Mouse (Mus musculus): ENCODE data around the gene Kif21b. TPM values are rescaled to one million over a fixed set of nuclear protein-coding genes. Genes with fewer than 3 reads are reported as not detected.

The Kif21b gene
- polyA plus RNA-seq, 1 experiment: 28.6 TPM

DNA sequence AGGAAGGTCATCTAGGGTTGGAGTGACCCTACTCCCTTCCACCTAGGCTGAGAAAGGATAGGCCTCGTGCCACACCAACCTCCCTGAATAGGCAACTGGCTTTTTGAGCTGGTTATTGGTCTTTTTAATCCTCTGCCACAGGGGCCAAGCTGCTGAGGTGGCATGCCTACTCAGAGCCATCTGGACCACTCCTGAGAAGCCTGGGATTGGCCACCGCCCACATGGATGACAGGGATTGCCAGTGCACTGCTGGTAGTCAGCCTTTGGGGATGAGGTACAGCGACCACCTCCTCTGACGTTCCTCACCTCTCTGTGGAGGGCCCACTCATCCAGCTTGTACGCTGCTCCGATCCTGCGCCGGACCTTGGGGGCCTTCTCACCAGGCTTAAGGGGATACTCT, 94.7 kb downstream of the Kif21b start:
- Histone ChIP-seq H3K27ac (ENCODE audit: insufficient read depth, low read depth, low read length) (no peak overlapping the region), H3K4me1 (ENCODE audit: control insufficient read depth, insufficient read depth, insufficient read length, low read length) (peaks cover 44% of the 10 kb centered on the region), H3K27me3 (ENCODE audit: control insufficient read depth, insufficient read depth, low read length) (no peaks in the 10 kb centered on the region), H3K4me3 (ENCODE audit: low read depth, low read length) (no peak overlapping the region), H3K36me3 (ENCODE audit: control insufficient read depth, insufficient read depth, low read length) (peaks cover 40% of the 10 kb centered on the region)
- TF ChIP-seq POLR2A (IDR thresholded peaks at IDR 0.05; ENCODE audit: low read depth, low read length) (no peak), CTCF (IDR thresholded peaks at IDR 0.05; ENCODE audit: extremely low read depth, insufficient read length, insufficient replicate concordance, low read depth, low read length) (no peak)
- 99% methylated on average over 8 of the region's 8 CpGs for WGBS

- 76% methylated on average over 8 of the region's 8 CpGs for WGBS
- peaks cover 45% of the 10 kb centered on the region for H3K4me1 ChIP-seq (ENCODE audit: control insufficient read depth, insufficient read depth, insufficient read length, low read length)
- H3K27ac ChIP-seq (ENCODE audit: insufficient read depth, low read depth, low read length): no peak overlapping the region
- no peak overlapping the region for H3K4me3 ChIP-seq (ENCODE audit: low read depth, low read length)
- TF ChIP-seq CTCF (IDR thresholded peaks at IDR 0.05; ENCODE audit: extremely low read depth, insufficient read length, insufficient replicate concordance, low read depth, low read length): no peak
- no peak for TF ChIP-seq POLR2A (IDR thresholded peaks at IDR 0.05; ENCODE audit: low read depth, low read length)
- H3K36me3 ChIP-seq (ENCODE audit: control insufficient read depth, insufficient read depth, low read length): peaks cover 37% of the 10 kb centered on the region
- no peaks in the 10 kb centered on the region for H3K27me3 ChIP-seq (ENCODE audit: control insufficient read depth, insufficient read depth, low read length)
Measured at GRCm38 (mm10) chr1:136226626-136227025, 95.4 kb downstream of the Kif21b start.

Other genes starting within 250 kb of the Kif21b start
- 5.0 and 12.5 TPM in 2 replicates for gene Pkp1, start 212.2 kb upstream of the Kif21b start, polyA plus RNA-seq (2012; rRNA removed)
- 0.11 and 0.34 TPM in 2 replicates for gene Igfn1, start 125.0 kb upstream of the Kif21b start, polyA plus RNA-seq (2012; rRNA removed)
- gene Tmem9, start 123.2 kb upstream of the Kif21b start, polyA plus RNA-seq (2012; rRNA removed): 20.4 and 21.8 TPM in 2 replicates
- not detected in 2 replicates for gene Ascl5, start 80.6 kb upstream of the Kif21b start, polyA plus RNA-seq (2012; rRNA removed)
- 2.3 and 3.4 TPM in 2 replicates for gene Cacna1s, start 78.6 kb upstream of the Kif21b start, polyA plus RNA-seq (2012; rRNA removed)
- 1.1 and 2.2 TPM in 2 replicates for gene Mroh3, start 81.4 kb downstream of the Kif21b start, polyA plus RNA-seq (2012; rRNA removed)
- 35.2 and 55.9 TPM in 2 replicates for gene Inava, start 102.9 kb downstream of the Kif21b start, polyA plus RNA-seq (2012; rRNA removed)
- gene Gpr25, start 129.5 kb downstream of the Kif21b start, polyA plus RNA-seq (2012; rRNA removed): 0.36 and 0.55 TPM in 2 replicates
- gene Camsap2, start 214.7 kb downstream of the Kif21b start, polyA plus RNA-seq (2012; rRNA removed): 1.4 and 2.4 TPM in 2 replicates

Measured in small intestine, adult 2 months (tissue).